Mouse (Mus musculus): ENCODE measurements at regions not wholly inside any gene's neighbourhood (a gene's known extent, or its start where the extent isn't known, plus 50 kb on each side); places are given as distances from the start of the nearest gene placed in this dataset.

- DNase-seq (ENCODE audit: low read depth, low spot score): peak; percentile 25
Observed at GRCm38 (mm10) chr12:25265560-25266525, 168.9 kb upstream of the Id2 start.

DNA sequence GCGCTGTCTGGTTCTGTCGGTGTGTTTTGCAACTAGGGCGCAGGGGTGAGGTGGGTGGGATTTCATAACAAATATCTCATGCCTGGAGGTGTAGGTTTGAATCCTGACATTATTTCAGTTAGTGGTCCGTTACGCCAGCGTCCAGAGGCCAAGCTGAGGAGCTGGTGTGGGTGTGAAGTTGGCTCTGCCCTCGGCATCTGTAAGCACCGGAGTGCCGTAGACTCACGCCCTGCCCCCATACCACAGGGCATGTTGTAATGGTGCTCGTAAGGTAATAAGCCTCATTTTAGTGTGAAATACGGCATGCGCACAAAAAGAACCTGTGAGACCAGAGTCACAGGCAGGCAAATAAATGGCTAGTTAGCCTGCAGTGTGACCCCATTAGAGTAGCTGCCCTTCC, 168.1 kb upstream of the Id2 start:
- no peak for DNase-seq (ENCODE audit: low read depth, low spot score)

GRCm38 (mm10) chr12:25264408-25264807, 167.5 kb upstream of the Id2 start:
- no peak for DNase-seq (ENCODE audit: low read depth, low spot score)

DNA sequence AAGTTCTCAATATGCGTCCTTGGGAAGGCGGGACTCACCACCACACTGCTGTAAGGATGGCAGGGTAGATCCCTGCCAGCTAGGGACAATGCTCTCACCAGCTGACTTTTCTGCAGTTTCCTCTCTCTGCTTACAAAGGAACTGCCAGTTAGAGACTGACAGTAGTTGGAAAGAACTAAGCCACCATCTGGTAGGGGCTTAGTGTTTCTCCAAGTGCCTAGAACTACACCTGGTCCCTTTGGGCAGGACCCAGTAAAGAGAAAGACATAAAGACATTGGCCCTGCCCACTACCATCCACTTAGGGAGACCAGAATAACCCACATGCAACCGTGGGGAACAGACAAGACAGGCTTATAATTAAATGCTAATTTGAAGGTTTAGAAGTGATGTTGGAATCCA, 165.5 kb upstream of the Id2 start:
- DNase-seq (ENCODE audit: low read depth, low spot score): no peak

DNA sequence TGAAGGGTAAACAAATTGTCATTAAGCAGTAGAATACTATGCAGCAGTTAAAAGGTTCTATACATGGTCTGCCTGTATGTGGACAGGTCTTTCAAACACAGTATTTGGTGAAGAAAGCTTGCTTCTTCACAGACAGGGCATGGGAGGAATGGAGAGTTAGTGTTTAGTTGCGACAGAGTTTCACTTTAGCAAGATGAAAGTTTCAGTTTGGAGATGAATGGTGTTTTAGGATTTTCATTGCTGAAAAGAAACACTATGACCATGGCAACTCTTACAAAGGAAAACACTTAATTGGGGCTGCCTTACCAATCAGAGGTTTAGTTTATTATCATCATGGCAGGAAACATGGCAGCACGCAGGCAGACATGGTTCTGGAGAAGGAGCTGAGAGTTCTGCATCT, 162.2 kb upstream of the Id2 start:
- DNase-seq (ENCODE audit: low read depth, low spot score): no peak

DNA sequence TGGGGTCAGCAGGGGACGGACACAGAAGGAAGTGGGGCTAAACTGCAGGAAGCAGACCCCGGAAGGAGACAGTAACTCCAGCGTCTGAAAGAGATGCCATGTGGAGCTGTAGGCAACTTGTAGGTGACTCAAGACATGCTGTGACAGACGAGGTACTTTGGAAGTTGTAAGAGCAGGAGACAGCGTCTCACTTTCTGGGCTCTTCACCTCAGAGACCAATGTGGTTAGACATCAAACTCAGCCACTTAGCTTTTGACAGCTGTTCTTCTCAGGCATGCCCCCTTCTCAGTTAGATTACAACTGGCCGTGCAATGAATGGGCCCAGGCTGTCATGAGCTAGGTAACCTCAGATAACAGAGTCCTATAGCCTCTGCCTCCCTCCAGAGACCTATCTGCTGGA, 159.3 kb upstream of the Id2 start:
- DNase-seq (ENCODE audit: low read depth, low spot score): no peak

DNA sequence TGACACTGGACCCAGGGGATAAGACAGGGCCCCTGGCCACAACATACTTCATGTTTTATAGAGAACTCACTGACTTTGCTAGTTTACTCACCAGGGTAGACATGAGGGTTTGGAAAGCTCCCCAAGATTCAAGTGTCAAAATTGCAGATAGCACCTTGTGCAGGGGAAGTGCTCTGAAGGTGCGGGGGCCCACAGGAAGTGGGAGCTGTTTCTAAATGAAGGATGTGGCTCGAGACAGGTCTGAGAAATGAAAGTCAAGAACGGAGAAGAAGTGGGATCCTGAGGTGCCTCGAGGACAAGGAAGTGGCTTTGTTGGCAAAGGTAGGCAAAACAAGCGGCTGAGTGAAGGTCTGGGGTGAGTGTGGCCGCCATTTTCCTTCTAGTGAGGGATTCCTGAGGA, 157.8 kb upstream of the Id2 start:
- DNase-seq (ENCODE audit: low read depth, low spot score): no peak

- no peak for DNase-seq (ENCODE audit: low read depth, low spot score)
Observed at GRCm38 (mm10) chr12:25252776-25253510, 156.0 kb upstream of the Id2 start.

DNA sequence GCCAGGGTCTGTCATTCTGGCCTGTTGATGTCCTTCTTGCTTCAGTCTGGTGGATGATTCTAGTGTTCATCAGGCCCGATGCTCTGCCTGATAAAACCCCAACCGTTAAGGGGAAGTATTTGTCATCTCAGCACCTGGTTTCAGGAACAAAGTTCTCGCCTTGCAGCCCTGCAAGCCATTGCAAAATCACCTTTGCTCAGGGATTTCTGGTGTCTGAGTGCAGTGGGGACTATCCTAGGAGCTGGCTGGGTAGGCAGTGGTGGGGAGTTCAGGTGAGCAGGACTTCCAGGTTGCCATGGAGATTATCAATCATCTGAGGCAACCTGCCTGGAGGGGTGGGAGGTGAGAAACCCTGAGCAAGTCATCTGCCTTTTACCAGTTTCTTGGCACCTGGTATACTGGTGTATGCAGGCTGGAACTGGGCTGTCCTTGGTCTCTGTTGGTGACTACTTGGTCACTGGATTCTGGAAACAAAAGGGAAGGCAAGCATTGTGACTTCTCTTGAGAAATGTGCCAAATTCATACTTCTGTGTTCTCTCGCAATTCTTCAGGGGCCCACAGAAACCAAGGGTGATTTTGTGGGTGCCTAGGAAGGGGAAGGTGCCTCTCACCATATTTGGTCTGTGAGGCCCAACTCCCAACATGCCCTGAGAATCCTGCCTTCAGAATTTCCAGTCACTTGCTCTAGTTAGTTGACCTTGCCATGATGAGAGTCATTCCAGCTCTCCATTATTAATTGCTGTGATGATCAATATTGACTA, 154.7 kb upstream of the Id2 start:
- DNase-seq (ENCODE audit: low read depth, low spot score): no peak

DNA sequence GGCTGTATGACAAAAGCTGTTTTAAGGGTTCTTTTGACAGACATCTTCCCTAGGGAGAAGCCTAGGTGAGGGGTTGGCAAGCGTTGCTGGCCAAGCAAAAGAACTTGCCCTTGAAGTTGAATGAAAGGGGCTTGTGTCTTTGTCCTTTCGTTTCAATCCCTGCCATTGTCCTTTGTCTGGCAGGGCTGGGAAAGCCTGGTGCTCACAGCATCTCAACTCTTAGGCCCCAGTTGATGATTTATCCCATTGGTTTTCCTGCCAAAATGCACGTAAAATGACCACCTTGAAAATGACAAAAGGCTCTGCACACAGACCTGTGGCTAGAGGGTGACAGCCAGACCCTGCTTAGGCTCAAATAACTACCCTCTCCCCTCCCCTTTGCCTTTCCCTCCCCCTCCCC, 153.9 kb upstream of the Id2 start:
- DNase-seq (ENCODE audit: low read depth, low spot score): peak; percentile 15

DNA sequence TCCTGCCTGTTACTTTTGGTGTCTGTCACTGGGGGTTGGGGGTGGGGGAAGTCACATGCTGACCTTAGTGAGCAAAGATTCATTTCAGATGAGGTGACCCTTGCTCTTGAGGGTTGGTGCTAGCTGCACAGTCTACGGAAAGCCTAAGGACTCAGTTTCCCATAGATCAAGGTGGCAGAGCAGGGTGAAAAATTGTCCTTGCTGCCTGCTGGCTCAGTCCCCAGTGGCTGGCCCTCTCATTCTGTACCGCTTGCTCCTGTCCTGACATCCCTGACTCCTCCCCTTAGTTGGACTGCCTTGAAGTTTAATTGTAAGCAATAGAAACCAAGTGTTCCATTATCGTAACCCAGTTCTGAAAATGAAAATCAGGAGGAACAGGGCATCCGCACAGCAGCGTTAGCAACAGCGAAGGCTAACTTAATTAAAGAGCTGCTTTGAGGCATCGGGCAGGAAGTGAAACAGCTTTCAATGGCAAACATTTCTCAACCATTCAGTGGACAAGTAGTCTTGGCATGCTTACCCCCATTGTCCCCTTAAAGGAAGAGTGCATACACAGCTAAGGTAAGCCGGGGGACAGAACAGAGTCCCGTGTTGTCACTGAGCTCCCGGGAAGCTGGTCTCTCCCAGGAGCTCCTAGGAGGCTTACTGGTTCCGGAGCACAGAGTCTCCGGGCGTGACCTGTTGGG, 151.9 kb upstream of the Id2 start:
- no peak for DNase-seq (ENCODE audit: low read depth, low spot score)

- DNase-seq (ENCODE audit: low read depth, low spot score): no peak
Observed at GRCm38 (mm10) chr12:25246566-25246965, 149.6 kb upstream of the Id2 start.

DNA sequence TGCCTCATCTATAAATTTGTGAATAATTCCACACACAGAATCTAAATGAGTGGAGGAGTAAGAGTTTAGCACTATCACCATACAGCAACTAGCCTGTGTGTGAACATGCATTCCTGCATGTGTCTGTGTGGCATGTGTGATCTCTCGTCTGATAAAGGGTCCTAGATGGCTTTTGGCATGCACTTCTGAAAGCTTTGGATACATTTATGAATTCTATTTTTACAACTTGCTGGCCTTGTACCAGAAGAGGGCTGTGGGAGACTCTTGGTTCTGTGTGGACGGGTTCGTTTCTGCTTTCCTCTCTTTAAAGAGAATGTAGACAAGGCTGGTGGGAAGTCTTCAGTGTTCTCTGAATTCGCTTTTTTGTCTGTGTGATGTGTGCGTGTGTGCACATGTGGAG, 148.7 kb upstream of the Id2 start:
- no peak for DNase-seq (ENCODE audit: low read depth, low spot score)

- no peak for DNase-seq (ENCODE audit: low read depth, low spot score)
Observed at GRCm38 (mm10) chr12:25245251-25245650, 148.3 kb upstream of the Id2 start.

DNA sequence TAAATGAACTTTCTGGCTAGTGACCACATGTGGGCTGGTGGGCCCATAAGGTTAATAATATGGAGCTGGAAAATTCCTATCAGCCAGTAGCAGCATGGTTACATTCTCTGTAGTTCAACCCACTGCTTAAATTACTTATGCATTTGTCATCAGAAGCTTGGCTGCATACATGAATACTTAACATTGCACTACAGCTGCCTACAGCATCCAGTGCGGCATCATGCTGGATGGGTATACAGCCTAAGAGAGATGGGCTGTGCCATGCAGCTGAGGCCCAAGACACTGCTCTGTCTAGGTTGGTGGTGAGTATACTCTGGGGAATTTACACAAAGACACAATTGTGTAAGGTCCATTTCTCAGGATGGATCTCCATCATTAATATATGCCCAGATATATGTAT, 147.7 kb upstream of the Id2 start:
- no peak for DNase-seq (ENCODE audit: low read depth, low spot score)

GRCm38 (mm10) chr12:25243901-25244300, 147.0 kb upstream of the Id2 start:
- DNase-seq (ENCODE audit: low read depth, low spot score): no peak

GRCm38 (mm10) chr12:25242369-25242768, 145.4 kb upstream of the Id2 start:
- DNase-seq (ENCODE audit: low read depth, low spot score): no peak

GRCm38 (mm10) chr12:25241675-25242074, 144.7 kb upstream of the Id2 start:
- no peak for DNase-seq (ENCODE audit: low read depth, low spot score)

DNA sequence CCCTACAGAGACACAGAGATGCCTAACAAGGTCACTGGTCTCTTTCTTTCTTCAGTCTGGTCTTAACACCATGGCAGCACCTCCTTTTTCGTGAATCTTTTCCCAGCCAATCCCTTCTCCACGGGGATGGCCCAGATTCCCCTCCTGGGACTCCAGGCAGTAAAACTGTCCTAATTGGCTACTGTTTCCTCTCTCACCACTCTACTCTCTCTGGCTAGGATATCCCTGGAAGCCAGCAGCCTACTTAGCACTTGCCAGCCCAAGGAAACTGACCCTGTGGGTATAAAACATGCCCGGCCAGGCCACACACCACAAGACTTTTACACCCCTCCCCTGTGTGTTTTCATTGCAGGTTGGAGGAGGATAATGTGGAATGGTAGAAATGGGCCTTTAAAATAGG, 143.9 kb upstream of the Id2 start:
- DNase-seq (ENCODE audit: low read depth, low spot score): no peak

DNA sequence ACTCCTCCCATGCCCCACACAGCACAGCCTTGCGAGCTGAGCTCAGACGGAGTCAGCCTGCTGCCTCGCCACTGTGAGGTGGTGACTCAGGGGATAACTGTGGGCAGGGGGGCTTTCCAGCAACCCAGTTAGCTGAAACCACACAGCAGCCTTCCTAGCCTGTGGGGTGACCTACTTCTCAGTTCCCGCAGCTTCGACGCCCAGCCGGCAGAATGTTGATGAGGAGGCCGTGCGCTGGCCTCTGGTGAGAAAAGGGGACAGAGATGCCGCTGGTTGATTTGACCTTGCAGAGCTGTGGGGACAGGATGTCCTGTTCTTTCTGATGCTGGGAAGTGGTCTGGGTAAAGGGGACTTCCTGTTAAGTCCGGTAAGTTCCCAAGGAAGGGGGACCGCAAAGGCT, 143.2 kb upstream of the Id2 start:
- DNase-seq (ENCODE audit: low read depth, low spot score): no peak

GRCm38 (mm10) chr12:25235071-25235470, 138.1 kb upstream of the Id2 start:
- no peak for DNase-seq (ENCODE audit: low read depth, low spot score)

DNA sequence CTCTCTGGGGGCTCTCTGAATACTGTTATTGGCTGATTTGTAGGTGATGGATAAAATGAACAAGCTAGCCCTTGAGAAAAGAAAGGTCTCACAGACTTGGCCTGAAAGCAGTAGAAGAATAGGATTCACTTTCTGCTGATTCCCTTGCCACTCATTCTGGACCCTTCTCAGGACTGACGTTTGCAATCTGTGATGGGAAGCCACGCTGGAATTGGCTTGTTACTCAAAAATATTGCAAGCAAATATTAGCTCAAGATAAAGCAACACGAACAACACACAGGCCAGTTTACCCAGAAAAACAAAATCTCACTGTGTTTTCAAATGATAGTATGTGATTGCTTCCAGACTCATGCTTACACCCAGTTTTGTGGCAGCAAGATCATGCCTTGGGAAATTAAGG, 137.7 kb upstream of the Id2 start:
- no peak for DNase-seq (ENCODE audit: low read depth, low spot score)

Measured in ZHBTc4 (cell line).